Mouse (Mus musculus) limb, embryonic 11.5 days (tissue): ENCODE results near the gene Tmem127. TPM values are rescaled to one million over a fixed set of nuclear protein-coding genes. Genes with fewer than 3 reads are reported as not detected.

Experiments
- polyA plus RNA-seq: library from polyadenylated mRNA; unstranded; fragments of >200 nt; fragmentation: Nextera tagmentation; extraction: Ambion mirVana; gene quantifications from 2 replicates; pipeline ENCODE4 v1.2.1, GENCODE M21; 2014

Gene Tmem127
- polyA plus RNA-seq, 1 experiment from 2014 or later: 17.0 TPM

Other genes with a start within 250 kb of the Tmem127 start
- 7.6 and 9.6 TPM in 2 replicates for gene Ap4e1, start 239.2 kb upstream of the Tmem127 start, polyA plus RNA-seq
- 33.3 and 33.6 TPM in 2 replicates for gene Blvra, start 177.2 kb upstream of the Tmem127 start, polyA plus RNA-seq
- 130 and 144 TPM in 2 replicates for gene Ncaph, start 114.0 kb upstream of the Tmem127 start, polyA plus RNA-seq
- gene Itpripl1, start 104.5 kb upstream of the Tmem127 start, polyA plus RNA-seq: 17.5 and 19.6 TPM in 2 replicates
- gene 1810024B03Rik, start 39.6 kb upstream of the Tmem127 start, polyA plus RNA-seq: 1.9 and 2.1 TPM in 2 replicates
- 100 and 120 TPM in 2 replicates for gene Snrnp200, start 39.5 kb upstream of the Tmem127 start, polyA plus RNA-seq
- gene Ciao1, start 92 bp upstream of the Tmem127 start, polyA plus RNA-seq: 61.2 and 62.8 TPM in 2 replicates
- gene Stard7, start 22.3 kb downstream of the Tmem127 start, polyA plus RNA-seq: 77.8 and 83.2 TPM in 2 replicates
- gene Dusp2, start 88.3 kb downstream of the Tmem127 start, polyA plus RNA-seq: 5.8 and 6.5 TPM in 2 replicates
- not detected in 2 replicates for gene Astl, start 90.7 kb downstream of the Tmem127 start, polyA plus RNA-seq
- gene Adra2b, start 115.3 kb downstream of the Tmem127 start, polyA plus RNA-seq: 2.2 and 2.6 TPM in 2 replicates
- 0.09 TPM in 1 of 2 replicates, not detected in the other for gene Gpat2, start 177.3 kb downstream of the Tmem127 start, polyA plus RNA-seq
- gene Fahd2a, start 196.7 kb downstream of the Tmem127 start, polyA plus RNA-seq: 20.7 and 28.3 TPM in 2 replicates